In genomic region chr12:91715686-91716085, GRCm38 (mm10) we compare ENCODE assay signal across 25 mouse cellular contexts.
"Had no signal": no experiment of that assay in that cellular context is flagged by ENCODE, and none has a peak within 500 bp of the region (broad histone marks: within the 10 kb centered on the region; RNA-seq: fewer than 3 reads in every experiment).

No protein-coding gene starts in this region.

- DNase-seq: forebrain, postnatal 0 days; gastrocnemius, postnatal 14 days; gastrocnemius, postnatal 36 days; heart, adult 18-20 months; heart, postnatal 14 days; heart, postnatal 36 days; kidney, adult 11 months; kidney, adult 2 months; kidney, adult 9 months; kidney, postnatal 14 days; kidney, postnatal 36 days; liver, embryonic 13.5 days had no signal

- H3K4me3 ChIP-seq: heart, embryonic 13.5 days; heart, embryonic 15.5 days; hindbrain, embryonic 13.5 days; hindbrain, embryonic 15.5 days; kidney, embryonic 15.5 days; layer of hippocampus, adult 2 months; left cerebral cortex, adult 2 months; limb, embryonic 10.5 days; limb, embryonic 12.5 days; liver, embryonic 13.5 days had no signal

- H3K27me3 ChIP-seq: heart, embryonic 13.5 days; hindbrain, embryonic 13.5 days; hindbrain, embryonic 15.5 days; kidney, embryonic 15.5 days; limb, embryonic 12.5 days; liver, embryonic 13.5 days had no signal

- H3K36me3 ChIP-seq: heart, embryonic 13.5 days; heart, embryonic 15.5 days; hindbrain, embryonic 13.5 days; hindbrain, embryonic 15.5 days; kidney, embryonic 15.5 days; limb, embryonic 10.5 days; limb, embryonic 12.5 days had no signal

- H3K9me3 ChIP-seq: heart, embryonic 13.5 days; heart, embryonic 15.5 days; hindbrain, embryonic 13.5 days; hindbrain, embryonic 15.5 days; kidney, embryonic 15.5 days; limb, embryonic 10.5 days; limb, embryonic 12.5 days; liver, embryonic 13.5 days had no signal

- H3K4me2 ChIP-seq: heart, embryonic 11.5 days; heart, embryonic 13.5 days; heart, embryonic 15.5 days; hindbrain, embryonic 13.5 days; hindbrain, embryonic 15.5 days; kidney, embryonic 15.5 days; limb, embryonic 12.5 days; liver, embryonic 13.5 days had no signal

- H3K4me1 ChIP-seq: heart, embryonic 13.5 days; heart, embryonic 15.5 days had no signal

- H3K27ac ChIP-seq: heart, embryonic 13.5 days; heart, embryonic 15.5 days; hindbrain, embryonic 13.5 days; hindbrain, embryonic 15.5 days; hindbrain, postnatal 0 days; kidney, embryonic 15.5 days; kidney, postnatal 0 days; layer of hippocampus, adult 2 months; left cerebral cortex, adult 2 months; limb, embryonic 10.5 days; limb, embryonic 12.5 days; liver, embryonic 13.5 days had no signal

- H3K9ac ChIP-seq: forebrain, postnatal 0 days; heart, embryonic 13.5 days; heart, embryonic 15.5 days; hindbrain, embryonic 13.5 days; hindbrain, embryonic 15.5 days; kidney, embryonic 15.5 days; limb, embryonic 12.5 days; liver, embryonic 13.5 days had no signal

- ATAC-seq: forebrain, postnatal 0 days; hindbrain, postnatal 0 days; intestine, embryonic 16.5 days had no signal
